In genomic region chrY:808991-809661, GRCm38 (mm10) we compare ENCODE assay signal across 8 mouse cellular contexts. TPM values are rescaled to one million over a fixed set of nuclear protein-coding genes. Genes with fewer than 3 reads are reported as not detected.
A peak's percentile ranks its signal among the peaks of the same experiment; 100 is the strongest.
DNase-seq lines count a peak whose midpoint lies in the region; ATAC-seq and TF ChIP-seq lines count a peak whose summit lies in the region.

No protein-coding gene starts in this region.

- no peak for TF ChIP-seq CTCF in gastrocnemius, adult 2 months (IDR thresholded peaks at IDR 0.05)
- no peak for TF ChIP-seq CTCF in small intestine, adult 2 months (IDR thresholded peaks at IDR 0.05; ENCODE audit: extremely low read depth, insufficient read length, insufficient replicate concordance, low read depth, low read length)

- TF ChIP-seq POLR2A in small intestine, adult 2 months (IDR thresholded peaks at IDR 0.05; ENCODE audit: low read depth, low read length) = no peak

- H3K27ac ChIP-seq in gastrocnemius, adult 2 months = no peak overlapping the region
- peak overlapping the region; percentile 51 for H3K27ac ChIP-seq in embryonic facial prominence, embryonic 10.5 days (replicated peaks)
- no peak overlapping the region for H3K27ac ChIP-seq in hindbrain, embryonic 12.5 days
- H3K27ac ChIP-seq in liver, embryonic 13.5 days = no peak overlapping the region
- H3K27ac ChIP-seq in small intestine, adult 2 months (ENCODE audit: insufficient read depth, low read depth, low read length) = peak overlapping the region; percentile 55; the same call in 1 of the 2 replicates

- peak; percentile 80 for ATAC-seq in hindbrain, embryonic 12.5 days (ENCODE audit: low FRiP score)
- ATAC-seq in liver, embryonic 13.5 days (ENCODE audit: low read depth) = 0 out of 2 replicates have a peak, but pooled peaks have one; percentile 48

- peak overlapping the region; percentile 29 for H3K4me2 ChIP-seq in hindbrain, embryonic 12.5 days (replicated peaks)
- no peak overlapping the region for H3K4me2 ChIP-seq in liver, embryonic 13.5 days

- intact Hi-C loops in gastrocnemius, adult 2 months (cut with DNase I) = no loop called here
- intact Hi-C loops in gastrocnemius, postnatal 14 days (cut with DNase I; ENCODE audit: low total_unique reads) = no loop called here
- intact Hi-C loops in left cerebral cortex, postnatal 25 days (cut with DNase I) = no loop called here

- WGBS in embryonic facial prominence, embryonic 10.5 days = under 1% methylated on average over 15 of the region's 15 CpGs
- WGBS in hindbrain, embryonic 12.5 days = 0% methylated on average over 10 of the region's 15 CpGs
- 2% methylated on average over 8 of the region's 15 CpGs for WGBS in liver, embryonic 13.5 days (ENCODE audit: insufficient replicate concordance)
- 2% methylated on average over 12 of the region's 15 CpGs for WGBS in small intestine, adult 2 months

- H3K36me3 ChIP-seq in embryonic facial prominence, embryonic 10.5 days (replicated peaks) = no peaks in the 10 kb centered on the region
- H3K36me3 ChIP-seq in hindbrain, embryonic 12.5 days = no peaks in the 10 kb centered on the region
- no peaks in the 10 kb centered on the region for H3K36me3 ChIP-seq in liver, embryonic 13.5 days
- no peaks in the 10 kb centered on the region for H3K36me3 ChIP-seq in small intestine, adult 2 months (ENCODE audit: control insufficient read depth, insufficient read depth, low read length)

- H3K9ac ChIP-seq in hindbrain, embryonic 12.5 days = no peak overlapping the region
- no peak overlapping the region for H3K9ac ChIP-seq in liver, embryonic 13.5 days

- H3K4me1 ChIP-seq in embryonic facial prominence, embryonic 10.5 days = no peaks in the 10 kb centered on the region
- H3K4me1 ChIP-seq in hindbrain, embryonic 12.5 days = no peaks in the 10 kb centered on the region
- H3K4me1 ChIP-seq in liver, embryonic 13.5 days (replicated peaks) = no peaks in the 10 kb centered on the region
- H3K4me1 ChIP-seq in small intestine, adult 2 months (ENCODE audit: control insufficient read depth, insufficient read depth, insufficient read length, low read length) = 0 out of 2 replicates have a peak, but pooled peaks cover 1% of the 10 kb centered on the region

- no peaks in the 10 kb centered on the region for H3K27me3 ChIP-seq in embryonic facial prominence, embryonic 10.5 days (replicated peaks; ENCODE audit: low read depth, poor library complexity, severe bottlenecking)
- no peaks in the 10 kb centered on the region for H3K27me3 ChIP-seq in hindbrain, embryonic 12.5 days
- H3K27me3 ChIP-seq in liver, embryonic 13.5 days = no peaks in the 10 kb centered on the region
- no peaks in the 10 kb centered on the region for H3K27me3 ChIP-seq in small intestine, adult 2 months (ENCODE audit: control insufficient read depth, insufficient read depth, low read length)

- DNase-seq in gastrocnemius, adult 2 months = peak; percentile 68
- DNase-seq in gastrocnemius, postnatal 14 days = no peak
- DNase-seq in embryonic facial prominence, embryonic 10.5 days (ENCODE audit: low spot score) = peak; percentile 67
- no peak for DNase-seq in liver, embryonic 13.5 days
- DNase-seq in left cerebral cortex, postnatal 25 days (ENCODE audit: low spot score in 2 of 2) = no peak
- DNase-seq in layer of hippocampus, adult 11-12 months (ENCODE audit: low spot score) = no peak

- H3K9me3 ChIP-seq in embryonic facial prominence, embryonic 10.5 days = no peaks in the 10 kb centered on the region
- no peaks in the 10 kb centered on the region for H3K9me3 ChIP-seq in hindbrain, embryonic 12.5 days (replicated peaks)
- H3K9me3 ChIP-seq in liver, embryonic 13.5 days (replicated peaks) = no peaks in the 10 kb centered on the region

- no peak overlapping the region for H3K4me3 ChIP-seq in gastrocnemius, adult 2 months
- H3K4me3 ChIP-seq in embryonic facial prominence, embryonic 10.5 days = peak overlapping the region; percentile 35; the same call in 1 of the 2 replicates
- no peak overlapping the region; the same call in 1 of the 2 replicates for H3K4me3 ChIP-seq in hindbrain, embryonic 12.5 days
- no peak overlapping the region for H3K4me3 ChIP-seq in liver, embryonic 13.5 days (replicated peaks)
- H3K4me3 ChIP-seq in small intestine, adult 2 months (ENCODE audit: low read depth, low read length) = peak overlapping the region; percentile 64

RNA-seq across cellular contexts. Expression of gene Uba1y, which starts 9.3 kb away (rescaled TPM):
- total RNA-seq in gastrocnemius, adult 2 months (2021) = not detected
- not detected for total RNA-seq in gastrocnemius, postnatal 14 days (2021)
- polyA plus RNA-seq in embryonic facial prominence, embryonic 10.5 days (2016; fragmentation: Nextera tagmentation; extraction: Ambion mirVana) = not detected in 2 replicates
- 0.13 TPM in 1 of 2 replicates, not detected in the other for polyA plus RNA-seq in hindbrain, embryonic 12.5 days (2016; fragmentation: Nextera tagmentation; extraction: Ambion mirVana)
- polyA plus RNA-seq in liver, embryonic 13.5 days (2015; fragmentation: Nextera tagmentation; extraction: Ambion mirVana) = not detected in 2 replicates
- not detected in 2 replicates for polyA plus RNA-seq in small intestine, adult 2 months (2012; rRNA removed)
- not detected for total RNA-seq in left cerebral cortex, postnatal 25 days (2021)

RNA-seq across cellular contexts. Expression of gene Zfy1, which starts 11.9 kb away (rescaled TPM):
- total RNA-seq in gastrocnemius, adult 2 months (2021) = not detected
- not detected for total RNA-seq in gastrocnemius, postnatal 14 days (2021)
- polyA plus RNA-seq in embryonic facial prominence, embryonic 10.5 days (2016; fragmentation: Nextera tagmentation; extraction: Ambion mirVana) = not detected in 2 replicates
- polyA plus RNA-seq in hindbrain, embryonic 12.5 days (2016; fragmentation: Nextera tagmentation; extraction: Ambion mirVana) = not detected in 2 replicates
- not detected in 2 replicates for polyA plus RNA-seq in liver, embryonic 13.5 days (2015; fragmentation: Nextera tagmentation; extraction: Ambion mirVana)
- not detected in 2 replicates for polyA plus RNA-seq in small intestine, adult 2 months (2012; rRNA removed)
- total RNA-seq in left cerebral cortex, postnatal 25 days (2021) = not detected

Comparison
In these comparisons a context has a peak if more than half of its experiments do, and no peak if none do; other contexts are left out.
1. DNase-seq: peak in gastrocnemius, adult 2 months (single experiment) and embryonic facial prominence, embryonic 10.5 days (single experiment); none in gastrocnemius, postnatal 14 days (single experiment), liver, embryonic 13.5 days (single experiment), left cerebral cortex, postnatal 25 days (0 of 2) and layer of hippocampus, adult 11-12 months (single experiment).
2. H3K27ac ChIP-seq: peak in embryonic facial prominence, embryonic 10.5 days (single experiment) and small intestine, adult 2 months (single experiment); none in gastrocnemius, adult 2 months (single experiment), hindbrain, embryonic 12.5 days (single experiment) and liver, embryonic 13.5 days (single experiment).
3. H3K4me3 ChIP-seq: peak in embryonic facial prominence, embryonic 10.5 days (single experiment) and small intestine, adult 2 months (single experiment); none in gastrocnemius, adult 2 months (single experiment), hindbrain, embryonic 12.5 days (single experiment) and liver, embryonic 13.5 days (single experiment).